Mouse (Mus musculus) thymus, adult 2 months (tissue): ENCODE results near the gene Zcchc14.

ENCODE experiments used
- CTCF ChIP-seq: fragments of 200-500 bp; IDR thresholded peaks from 2 replicates; pipeline ENCODE4 v1.5.1; 2012; ENCODE audit warnings: mild to moderate bottlenecking, control low read depth, low read length, moderate library complexity, borderline replicate concordance; ENCODE audit not compliant: control insufficient read depth, poor library complexity, insufficient read depth; ENCODE audit errors: extremely low read depth
- POLR2A ChIP-seq: fragments of 200-500 bp; IDR thresholded peaks from 2 replicates; pipeline ENCODE4 v1.6.1; 2012; ENCODE audit warnings: mild to moderate bottlenecking, low read length, control low read depth, moderate library complexity; ENCODE audit not compliant: control insufficient read depth, poor library complexity, insufficient read depth; ENCODE audit errors: extremely low read depth

DNA sequence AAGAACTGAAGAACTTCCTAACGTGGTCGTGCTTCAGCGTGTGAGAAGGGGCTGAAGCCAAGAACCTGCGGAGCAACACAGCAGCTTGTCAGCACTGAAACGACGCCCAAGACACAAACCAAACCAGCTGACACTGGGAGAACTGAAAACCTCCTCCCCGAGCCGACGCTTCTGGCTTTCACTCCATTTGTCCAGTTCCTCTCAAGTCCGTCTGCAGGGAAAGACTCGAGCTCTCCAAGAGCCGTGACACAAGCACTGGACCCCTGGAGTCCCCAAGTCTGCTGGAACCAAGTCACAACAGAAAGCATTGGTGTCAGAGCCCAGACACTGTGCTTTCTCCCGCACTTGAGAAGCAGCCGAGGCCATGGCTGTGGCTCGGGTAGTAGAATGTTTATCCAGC lies 43.5 kb downstream of the Zcchc14 start:
- TF ChIP-seq CTCF (no peak), POLR2A (no peak)
